Mouse (Mus musculus) neutrophil, adult 5-6 weeks (primary cell): Measurements from ENCODE around the gene Mtmr11. TPM values are rescaled to one million over a fixed set of nuclear protein-coding genes. Genes with fewer than 3 reads are reported as not detected.
"Not testable (repeated sequence)": the region's sequence is repeated elsewhere in the genome, so short reads cannot be mapped to it uniquely, and the experiment has no call there.

Experiments used
- ATAC-seq: fragments of 151-379, 151-347 bp; 2 replicates; pipeline ENCODE4 v1.8.0; 2017; ENCODE audit warnings: mild to moderate bottlenecking, moderate TSS enrichment; ENCODE audit not compliant: insufficient number of reproducible peaks, poor library complexity, low FRiP score, severe bottlenecking; ENCODE audit errors: extremely low read depth
- total RNA-seq: library from RNA; stranded (forward); fragments of 200-1000 nt; gene quantifications from 2 replicates; pipeline ENCODE4 v1.2.3, GENCODE M21; 2017

The Mtmr11 gene
- total RNA-seq, 1 experiment from 2014 or later, result 2.4 TPM

DNA sequence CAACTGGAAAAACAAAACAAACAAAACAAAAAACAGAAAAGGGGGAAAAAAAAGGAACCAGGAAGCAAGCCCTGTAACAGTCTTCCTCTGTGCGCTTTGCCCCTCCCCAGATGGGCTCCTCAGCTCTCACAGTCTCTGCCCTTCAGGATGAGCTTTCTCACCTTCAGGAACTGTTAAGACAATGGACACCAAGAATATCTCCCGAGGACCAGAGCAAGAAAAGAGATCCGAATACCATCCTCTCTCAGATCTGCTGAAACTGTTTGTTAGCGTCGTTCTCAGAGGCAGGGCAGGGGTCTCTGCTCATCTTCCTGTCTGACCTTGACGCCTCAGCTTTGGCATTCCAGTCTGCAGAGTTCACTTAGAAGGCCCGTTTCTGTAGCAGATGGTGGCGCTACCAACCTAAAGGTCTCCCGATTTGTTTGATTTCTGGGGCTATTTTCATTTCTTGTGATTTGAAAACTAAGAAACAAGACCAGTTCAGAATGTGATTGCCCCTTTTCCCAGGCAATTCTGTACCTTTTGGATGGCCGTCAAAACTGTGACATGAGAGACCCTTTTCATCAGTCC lies 9.3 kb downstream of the Mtmr11 start:
- no peak for ATAC-seq

DNA sequence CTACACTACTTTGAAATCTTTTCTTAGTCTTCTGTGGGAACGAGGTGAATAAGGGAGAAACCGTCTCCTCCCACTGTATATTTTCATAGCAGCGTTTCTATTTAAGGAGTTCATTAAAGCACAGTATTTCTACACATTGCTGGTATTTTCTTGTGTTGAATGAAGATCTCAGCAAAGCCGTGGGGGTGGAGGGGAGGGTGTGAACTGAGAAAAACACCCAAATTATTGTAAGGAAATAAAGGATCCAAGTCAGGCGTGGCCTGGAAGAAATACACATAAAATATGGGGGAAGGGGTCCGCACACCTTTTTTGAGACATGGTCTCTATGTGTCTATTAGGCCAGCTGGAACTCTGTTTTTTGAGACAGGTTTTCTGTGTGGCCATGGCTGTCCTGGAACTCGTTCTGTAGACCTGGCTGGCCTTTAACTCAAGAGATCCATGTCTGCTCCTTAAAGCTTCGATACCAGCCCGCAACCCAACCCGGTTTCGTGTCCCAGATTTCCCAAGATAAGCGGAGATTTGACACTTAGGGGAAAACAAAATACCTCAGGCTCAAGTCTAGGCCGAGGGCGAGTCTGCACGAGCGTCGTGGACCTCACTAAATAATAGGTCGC lies 9.9 kb downstream of the Mtmr11 start:
- ATAC-seq, result no peak

- peak; percentile 87 for ATAC-seq
Measured at GRCm38 (mm10) chr3:96172197-96173178, 10.7 kb downstream of the Mtmr11 start, which contains the start of gene Sf3b4. TSS of gene Sf3b4 (plus strand) at chr3:96172332.

- ATAC-seq, result no peak
Measured at GRCm38 (mm10) chr3:96173185-96173584, 11.4 kb downstream of the Mtmr11 start.

GRCm38 (mm10) chr3:96174042-96174441 lies 12.2 kb downstream of the Mtmr11 start:
- ATAC-seq, result not testable (repeated sequence)

DNA sequence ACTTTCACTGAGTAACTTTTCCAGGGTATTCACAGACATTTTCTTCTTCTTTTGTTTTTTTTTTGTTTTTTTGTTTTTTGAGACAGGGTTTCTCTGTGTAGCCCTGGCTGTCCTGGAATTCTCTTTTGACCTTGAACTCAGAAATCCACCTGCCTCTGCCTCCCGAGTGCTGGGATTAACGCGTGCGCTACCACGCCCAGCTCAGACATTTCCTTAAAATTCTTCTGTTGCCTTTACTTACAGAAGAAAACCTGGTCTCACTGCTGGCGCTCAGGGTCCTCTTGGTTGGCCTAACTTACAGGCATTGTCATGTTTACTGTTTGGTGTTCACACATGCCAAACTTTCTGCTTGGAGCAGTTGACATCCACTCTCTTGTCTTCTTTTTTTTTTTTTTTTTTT lies 13.4 kb downstream of the Mtmr11 start:
- no peak for ATAC-seq

- no peak for ATAC-seq
Measured at GRCm38 (mm10) chr3:96178427-96178826, 16.6 kb downstream of the Mtmr11 start.

DNA sequence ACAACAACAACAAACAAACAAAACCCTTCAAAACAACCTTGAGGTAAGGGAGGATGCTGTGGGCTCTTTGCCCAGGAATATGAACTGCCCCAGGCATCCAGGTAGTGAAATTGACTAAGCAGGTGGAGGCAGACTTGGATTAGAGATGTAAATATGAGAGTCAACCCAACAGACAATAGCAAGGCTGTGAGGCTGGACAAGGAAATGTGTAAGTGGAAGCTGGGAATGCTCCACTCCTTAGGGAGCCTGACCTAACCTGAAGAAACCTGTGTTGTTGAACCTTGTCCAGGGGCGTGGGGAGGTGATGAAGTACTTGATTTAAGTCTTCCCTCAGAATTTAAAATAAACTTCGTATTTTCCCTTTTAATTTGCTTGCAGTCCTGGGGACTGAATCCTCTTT lies 17.1 kb downstream of the Mtmr11 start:
- no peak for ATAC-seq

- ATAC-seq, result no peak
Measured at GRCm38 (mm10) chr3:96179531-96179930, 17.7 kb downstream of the Mtmr11 start.

- ATAC-seq, result peak; percentile 9; the same call in 1 of the 2 replicates
Measured at GRCm38 (mm10) chr3:96180727-96181477, 19.1 kb downstream of the Mtmr11 start, which contains the start of gene Sv2a. TSS of gene Sv2a (plus strand) at chr3:96181151.

DNA sequence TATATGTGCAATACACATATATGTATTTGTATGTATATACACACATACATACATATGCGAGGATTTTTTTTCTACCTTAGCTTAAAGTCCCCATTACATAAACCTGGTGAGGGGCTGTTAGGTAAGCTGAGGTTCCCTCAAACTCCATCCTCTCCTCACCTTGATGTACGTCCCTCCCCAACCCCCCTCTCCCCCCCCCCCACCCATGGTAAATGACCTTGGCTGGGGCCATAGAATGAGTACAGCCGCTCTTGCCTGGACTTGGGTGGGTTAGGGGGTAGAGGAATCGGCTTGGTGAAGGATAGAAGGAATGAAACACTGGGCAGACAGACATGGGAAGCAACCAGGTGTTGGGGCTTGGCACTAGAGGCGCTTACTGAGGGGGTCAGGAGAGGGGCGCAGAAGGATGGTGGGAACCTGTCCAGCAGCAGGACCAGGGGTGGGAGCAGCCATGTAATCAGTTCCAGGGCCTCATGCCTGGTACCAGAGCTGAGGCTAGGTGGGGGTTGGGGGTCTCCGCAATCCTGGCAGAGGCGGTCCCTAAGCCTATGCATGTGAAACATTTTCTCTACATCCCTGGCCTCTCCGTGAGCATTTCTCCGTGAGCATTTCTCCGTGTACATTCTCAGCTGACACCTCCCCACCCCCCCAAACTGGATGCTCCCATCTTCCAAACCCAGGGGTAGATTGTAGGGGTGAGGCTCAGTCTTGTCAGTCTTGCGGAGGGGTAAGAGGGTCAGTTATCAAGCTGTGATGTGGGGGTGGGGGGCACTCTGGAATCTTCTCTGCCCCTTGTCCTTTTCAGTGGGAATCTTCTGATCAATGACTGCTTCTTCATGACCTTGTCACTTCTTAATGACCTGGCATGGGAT lies 19.9 kb downstream of the Mtmr11 start:
- 0 out of 2 replicates have a peak, but pooled peaks have one; percentile 4 for ATAC-seq

DNA sequence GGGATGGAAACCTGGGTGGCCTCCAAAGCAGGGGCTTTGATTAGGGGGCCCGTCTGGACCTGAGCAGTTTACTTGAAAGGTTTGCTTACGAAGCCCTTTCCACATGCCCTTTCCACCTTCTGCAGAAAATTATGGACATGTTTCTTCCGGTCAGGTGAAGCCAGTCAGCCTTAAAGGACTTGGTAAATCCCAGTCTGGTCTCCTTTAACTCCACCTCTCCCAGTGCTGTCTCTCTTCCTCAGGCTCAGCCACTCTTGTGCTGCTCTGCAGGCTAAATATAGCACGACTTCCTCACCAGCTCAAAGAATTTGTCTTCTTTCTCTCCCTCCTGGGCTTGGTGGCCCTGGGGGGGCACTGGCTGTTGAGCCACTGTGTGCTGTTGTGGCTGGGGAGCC lies 20.6 kb downstream of the Mtmr11 start:
- no peak for ATAC-seq

DNA sequence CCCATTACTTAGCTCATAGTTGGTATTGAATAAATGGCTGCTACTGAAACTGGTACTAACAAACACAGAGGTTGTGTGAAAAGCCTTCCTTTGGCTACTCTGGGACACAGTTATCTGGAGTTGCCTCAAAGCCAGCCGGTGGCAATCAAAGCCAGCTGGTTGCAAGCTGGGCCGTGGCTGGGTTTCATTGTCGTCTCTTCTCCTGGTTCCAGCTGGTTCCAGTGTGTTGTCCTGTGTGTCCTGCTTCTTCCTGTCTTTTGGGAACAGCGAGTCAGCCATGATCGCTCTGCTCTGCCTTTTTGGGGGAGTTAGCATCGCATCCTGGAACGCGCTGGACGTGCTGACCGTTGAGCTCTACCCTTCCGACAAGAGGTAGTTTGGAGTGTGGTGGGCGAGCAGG lies 31.2 kb downstream of the Mtmr11 start:
- ATAC-seq, result no peak

DNA sequence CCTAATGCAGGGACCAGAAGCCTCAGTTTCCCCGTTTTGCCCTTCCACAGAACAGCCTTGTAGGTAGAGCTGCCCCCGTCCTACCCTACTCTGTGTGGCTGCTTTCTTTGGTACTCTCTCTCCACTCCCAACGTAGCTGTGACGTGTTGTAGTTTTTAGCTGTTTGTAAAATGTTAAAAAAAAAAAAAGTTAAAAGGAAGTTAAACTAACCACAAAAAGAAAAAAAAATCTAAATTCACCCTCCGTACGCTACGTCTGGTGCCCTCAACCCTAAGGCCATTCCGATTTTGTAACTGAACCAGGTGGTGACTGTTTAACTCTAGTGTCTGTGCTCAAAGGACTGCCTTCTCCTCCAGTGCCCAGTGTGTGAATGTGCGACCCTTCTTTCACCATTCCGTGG lies 33.2 kb downstream of the Mtmr11 start:
- no peak for ATAC-seq

DNA sequence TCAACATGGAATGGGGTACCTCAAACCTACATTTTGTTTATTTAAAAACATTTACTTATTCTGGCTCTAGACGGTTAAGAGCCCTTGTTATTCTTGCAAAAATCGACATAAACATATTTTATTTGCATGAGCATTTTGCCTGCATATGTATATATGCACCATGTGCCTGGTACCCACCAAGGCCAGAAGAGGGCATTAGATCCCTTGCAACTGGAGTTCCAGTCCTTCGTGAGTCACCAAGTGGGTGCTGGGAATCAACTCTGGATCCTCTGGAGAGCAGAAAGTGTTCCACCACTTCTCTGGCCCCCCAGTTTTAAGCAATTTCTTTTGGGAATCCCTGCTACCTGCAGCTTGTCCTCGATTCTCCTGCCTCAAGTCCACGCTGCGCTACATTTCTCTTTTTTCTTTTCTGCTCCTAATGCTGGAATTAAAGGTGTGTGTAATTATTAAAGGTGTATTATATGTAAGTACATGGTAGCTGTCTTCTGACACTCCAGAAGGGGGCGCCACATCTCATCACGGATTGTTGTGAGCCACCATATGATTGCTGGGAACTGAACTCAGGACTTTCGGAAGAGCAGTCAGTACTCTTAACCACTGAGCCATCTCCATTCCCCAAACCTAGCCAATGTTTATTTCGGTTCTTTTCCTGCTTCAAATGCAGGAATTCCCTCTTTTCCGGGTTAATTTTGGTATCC lies 34.0 kb downstream of the Mtmr11 start:
- ATAC-seq, result no peak

DNA sequence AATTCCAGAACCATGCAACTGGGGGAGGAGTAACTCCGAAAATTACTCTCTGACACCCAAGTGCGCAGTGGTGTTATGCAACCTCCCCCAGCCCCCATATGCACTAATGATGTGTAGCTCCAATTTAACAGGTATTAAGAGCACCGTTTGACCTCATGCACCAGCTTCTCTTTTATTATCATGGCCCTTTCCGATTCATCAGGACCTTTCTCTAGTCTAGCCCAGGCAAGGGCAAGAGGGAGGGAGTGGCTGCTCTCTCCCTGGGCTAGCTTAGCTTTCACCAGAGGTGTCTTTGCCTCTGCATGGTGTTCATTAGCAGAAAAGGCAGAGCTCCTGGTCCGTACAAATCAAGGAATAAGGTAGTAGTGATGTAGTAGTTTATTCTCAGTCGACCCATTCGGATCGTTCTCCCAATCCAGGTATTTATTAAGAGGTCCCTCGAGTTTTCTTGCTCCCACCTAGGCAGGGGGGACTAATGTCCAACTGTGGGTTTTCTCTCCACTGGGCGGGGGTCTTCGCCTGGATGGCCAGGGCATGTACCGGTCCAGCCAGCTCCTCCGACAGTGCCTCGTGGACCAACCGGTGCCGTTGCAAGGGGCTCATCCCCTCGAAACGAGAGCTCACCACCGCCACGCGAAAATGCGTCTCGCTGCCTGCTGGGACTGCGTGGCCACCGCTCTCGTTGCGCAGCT lies 34.8 kb downstream of the Mtmr11 start:
- ATAC-seq, result no peak

GRCm38 (mm10) chr3:96197129-96197749 lies 35.4 kb downstream of the Mtmr11 start:
- peak; percentile 79 for ATAC-seq
